Comparison of ENCODE assay signal across 9 mouse cellular contexts in genomic region chr1:168290236-168290985, GRCm38 (mm10).
DNase-seq lines count a peak whose midpoint lies in the region; ATAC-seq and TF ChIP-seq lines count a peak whose summit lies in the region.
"Had no signal": no experiment of that assay in that cellular context is flagged by ENCODE, and none has a peak within 500 bp of the region (broad histone marks: within the 10 kb centered on the region; RNA-seq: fewer than 3 reads in every experiment).

No protein-coding gene starts in this region.

- WGBS in cerebellum, adult 2 months, result 86% methylated on average over 8 of the region's 8 CpGs
- 71% methylated on average over 8 of the region's 8 CpGs for WGBS in heart, embryonic 15.5 days
- 64% methylated on average over 8 of the region's 8 CpGs for WGBS in midbrain, embryonic 14.5 days
- WGBS in midbrain, embryonic 15.5 days, result 73% methylated on average over 8 of the region's 8 CpGs
- 86% methylated on average over 8 of the region's 8 CpGs for WGBS in lung, postnatal 0 days

- peaks cover 22% of the 10 kb centered on the region for H3K4me1 ChIP-seq in cerebellum, adult 2 months (ENCODE audit: control insufficient read depth, insufficient read depth, low read length)
- peaks cover 65% of the 10 kb centered on the region for H3K4me1 ChIP-seq in heart, embryonic 15.5 days (replicated peaks)
- peaks cover 69% of the 10 kb centered on the region for H3K4me1 ChIP-seq in midbrain, embryonic 14.5 days (ENCODE audit: control insufficient read depth, insufficient read depth, low read length)
- H3K4me1 ChIP-seq in midbrain, embryonic 15.5 days, result peaks cover 71% of the 10 kb centered on the region
- peaks cover 23% of the 10 kb centered on the region; the same call in 1 of the 2 replicates for H3K4me1 ChIP-seq in lung, postnatal 0 days (ENCODE audit: insufficient read depth, low read depth, low read length)

- no peak for ATAC-seq in heart, embryonic 15.5 days (replicated peaks; ENCODE audit: insufficient number of reproducible peaks, insufficient read depth, low FRiP score, low read depth)
- ATAC-seq in midbrain, embryonic 14.5 days (ENCODE audit: low FRiP score, low TSS enrichment), result no peak
- no peak for ATAC-seq in midbrain, embryonic 15.5 days (replicated peaks)
- ATAC-seq in lung, postnatal 0 days, result no peak
- ATAC-seq: intestine, embryonic 15.5 days had no signal

- no peaks in the 10 kb centered on the region for H3K27me3 ChIP-seq in cerebellum, adult 2 months (ENCODE audit: control insufficient read depth, insufficient read depth, low read length)
- H3K27me3 ChIP-seq in heart, embryonic 15.5 days, result no peaks in the 10 kb centered on the region
- no peaks in the 10 kb centered on the region for H3K27me3 ChIP-seq in midbrain, embryonic 14.5 days (ENCODE audit: control insufficient read depth, insufficient read depth, low read length)
- H3K27me3 ChIP-seq in midbrain, embryonic 15.5 days (replicated peaks), result no peaks in the 10 kb centered on the region
- no peaks in the 10 kb centered on the region for H3K27me3 ChIP-seq in lung, postnatal 0 days (replicated peaks; ENCODE audit: insufficient read depth, low read length)
- H3K27me3 ChIP-seq: intestine, embryonic 15.5 days had no signal

- no peak overlapping the region for H3K9ac ChIP-seq in heart, embryonic 15.5 days
- no peak overlapping the region for H3K9ac ChIP-seq in midbrain, embryonic 14.5 days (replicated peaks; ENCODE audit: low read length)
- H3K9ac ChIP-seq in midbrain, embryonic 15.5 days, result no peak overlapping the region
- no peak overlapping the region for H3K9ac ChIP-seq in lung, postnatal 0 days (replicated peaks; ENCODE audit: low read depth)
- H3K9ac ChIP-seq: intestine, embryonic 15.5 days had no signal

- DNase-seq in cerebellum, adult 2 months, result peak; percentile 29 to 35
- DNase-seq in cerebellum, adult 9-10 months, result no peak
- no peak for DNase-seq in heart, adult 9 months (ENCODE audit: low spot score in 2 of 2)
- DNase-seq in midbrain, embryonic 14.5 days, result no peak
- no peak for DNase-seq in adipocyte (ENCODE audit: low spot score)
- no peak for DNase-seq in lung, postnatal 0 days (ENCODE audit: low spot score)

- TF ChIP-seq EP300 in lung, postnatal 0 days (IDR thresholded peaks at IDR 0.05), result no peak

- no peak for TF ChIP-seq CTCF in cerebellum, adult 2 months (IDR thresholded peaks at IDR 0.05; ENCODE audit: borderline replicate concordance, insufficient read depth, low read depth, low read length)
- no peak for TF ChIP-seq CTCF in lung, postnatal 0 days (IDR thresholded peaks at IDR 0.05)

- H3K9me3 ChIP-seq in heart, embryonic 15.5 days (replicated peaks), result no peaks in the 10 kb centered on the region
- no peaks in the 10 kb centered on the region for H3K9me3 ChIP-seq in midbrain, embryonic 14.5 days (ENCODE audit: control insufficient read depth, low read length)
- no peaks in the 10 kb centered on the region for H3K9me3 ChIP-seq in midbrain, embryonic 15.5 days
- no peaks in the 10 kb centered on the region for H3K9me3 ChIP-seq in lung, postnatal 0 days (ENCODE audit: low read length)
- H3K9me3 ChIP-seq: intestine, embryonic 15.5 days had no signal

- no peak overlapping the region for H3K4me2 ChIP-seq in heart, embryonic 15.5 days
- no peak overlapping the region for H3K4me2 ChIP-seq in midbrain, embryonic 14.5 days (ENCODE audit: low read length)
- no peak overlapping the region for H3K4me2 ChIP-seq in midbrain, embryonic 15.5 days
- H3K4me2 ChIP-seq in lung, postnatal 0 days (replicated peaks; ENCODE audit: low read depth, low read length), result no peak overlapping the region
- H3K4me2 ChIP-seq: intestine, embryonic 15.5 days had no signal

- H3K36me3 ChIP-seq in heart, embryonic 15.5 days, result no peaks in the 10 kb centered on the region
- H3K36me3 ChIP-seq in midbrain, embryonic 14.5 days (ENCODE audit: control insufficient read depth, insufficient read depth, low read length), result no peaks in the 10 kb centered on the region
- no peaks in the 10 kb centered on the region for H3K36me3 ChIP-seq in midbrain, embryonic 15.5 days (replicated peaks)
- H3K36me3 ChIP-seq in lung, postnatal 0 days (ENCODE audit: insufficient read depth, low read length), result no peaks in the 10 kb centered on the region
- H3K36me3 ChIP-seq: intestine, embryonic 15.5 days had no signal

- H3K27ac ChIP-seq in cerebellum, adult 2 months (ENCODE audit: insufficient read depth, low read length), result no peak overlapping the region
- peak overlapping the region; percentile 81 for H3K27ac ChIP-seq in heart, embryonic 15.5 days
- H3K27ac ChIP-seq in midbrain, embryonic 14.5 days (replicated peaks; ENCODE audit: low read depth, low read length), result peak overlapping the region; percentile 81
- H3K27ac ChIP-seq in midbrain, embryonic 15.5 days, result no peak overlapping the region
- H3K27ac ChIP-seq in lung, postnatal 0 days (ENCODE audit: low read length), result no peak overlapping the region
- H3K27ac ChIP-seq: intestine, embryonic 15.5 days had no signal

- no peak overlapping the region for H3K4me3 ChIP-seq in cerebellum, adult 2 months (replicated peaks; ENCODE audit: insufficient read depth, low read depth, low read length)
- H3K4me3 ChIP-seq in heart, embryonic 15.5 days, result no peak overlapping the region
- no peak overlapping the region for H3K4me3 ChIP-seq in midbrain, embryonic 14.5 days (replicated peaks; ENCODE audit: low read depth, low read length)
- H3K4me3 ChIP-seq in midbrain, embryonic 15.5 days, result no peak overlapping the region
- H3K4me3 ChIP-seq in lung, postnatal 0 days (ENCODE audit: low read depth, low read length), result no peak overlapping the region
- H3K4me3 ChIP-seq: intestine, embryonic 15.5 days had no signal

- no peak for TF ChIP-seq POLR2A in cerebellum, adult 2 months (IDR thresholded peaks at IDR 0.05; ENCODE audit: borderline replicate concordance, insufficient read depth, low read length)

Comparison
In these comparisons a context has a peak if more than half of its experiments do, and no peak if none do; other contexts are left out.
1. DNase-seq: peak in cerebellum, adult 2 months (2 of 2); none in cerebellum, adult 9-10 months (single experiment), heart, adult 9 months (0 of 2), midbrain, embryonic 14.5 days (single experiment), adipocyte (single experiment) and lung, postnatal 0 days (single experiment).
2. H3K27ac ChIP-seq: peak in heart, embryonic 15.5 days (single experiment) and midbrain, embryonic 14.5 days (single experiment); none in cerebellum, adult 2 months (single experiment), midbrain, embryonic 15.5 days (single experiment) and lung, postnatal 0 days (single experiment).